In the genomic region with DNA sequence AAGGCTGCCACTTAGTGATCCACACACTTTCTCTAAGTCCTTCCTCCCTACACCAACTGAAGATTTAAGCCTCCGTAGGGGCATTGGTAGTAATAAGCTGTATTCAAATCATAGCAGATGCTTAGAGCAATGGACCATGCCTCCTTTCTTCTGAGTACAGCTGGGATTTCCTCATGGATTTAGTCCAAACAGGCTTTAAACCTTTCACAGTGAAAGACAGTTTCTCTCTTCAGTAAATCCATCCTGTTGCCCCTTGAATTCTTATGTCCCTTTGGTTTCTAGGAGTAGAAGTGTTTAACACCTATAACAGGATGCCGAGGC, we compare ENCODE assay signal across 12 mouse cellular contexts. TPM values are rescaled to one million over a fixed set of nuclear protein-coding genes. Genes with fewer than 3 reads are reported as not detected.
DNase-seq lines count a peak whose midpoint lies in the region; ATAC-seq lines count a peak whose summit lies in the region.
"Had no signal": no experiment of that assay in that cellular context is flagged by ENCODE, and none has a peak within 500 bp of the region (broad histone marks: within the 10 kb centered on the region; RNA-seq: fewer than 3 reads in every experiment).

No protein-coding gene starts in this region.

- 81% methylated on average over 2 of the region's 2 CpGs for WGBS in heart, embryonic 13.5 days
- WGBS in neural tube, embryonic 12.5 days, result 80% methylated on average over 2 of the region's 2 CpGs
- 50% methylated on average over 2 of the region's 2 CpGs for WGBS in midbrain, embryonic 14.5 days

- no peaks in the 10 kb centered on the region for H3K9me3 ChIP-seq in heart, embryonic 13.5 days
- H3K9me3 ChIP-seq in neural tube, embryonic 12.5 days, result no peaks in the 10 kb centered on the region
- H3K9me3 ChIP-seq in midbrain, embryonic 14.5 days (ENCODE audit: control insufficient read depth, low read length), result no peaks in the 10 kb centered on the region
- H3K9me3 ChIP-seq: liver, embryonic 13.5 days had no signal

- H3K9ac ChIP-seq in heart, embryonic 13.5 days, result no peak overlapping the region
- H3K9ac ChIP-seq in neural tube, embryonic 12.5 days, result no peak overlapping the region
- no peak overlapping the region for H3K9ac ChIP-seq in midbrain, embryonic 14.5 days (replicated peaks; ENCODE audit: low read length)
- H3K9ac ChIP-seq: liver, embryonic 13.5 days had no signal

- DNase-seq in heart, postnatal 25 days (ENCODE audit: low spot score), result no peak
- no peak for DNase-seq in neural tube, embryonic 10.5 days (ENCODE audit: extremely low spot score, low spot score)
- no peak for DNase-seq in midbrain, embryonic 14.5 days
- no peak for DNase-seq in urinary bladder, postnatal 10 days (ENCODE audit: low spot score)
- no peak for DNase-seq in retina, postnatal 1 day
- DNase-seq: gastrocnemius, postnatal 14 days; liver, embryonic 13.5 days; thymus, adult 18-20 months had no signal

- peak overlapping the region; percentile 20; the same call in 1 of the 2 replicates for H3K4me2 ChIP-seq in heart, embryonic 13.5 days
- no peak overlapping the region for H3K4me2 ChIP-seq in neural tube, embryonic 12.5 days (replicated peaks)
- H3K4me2 ChIP-seq in midbrain, embryonic 14.5 days (ENCODE audit: low read length), result no peak overlapping the region
- H3K4me2 ChIP-seq: liver, embryonic 13.5 days had no signal

- H3K36me3 ChIP-seq in heart, embryonic 13.5 days, result no peaks in the 10 kb centered on the region
- no peaks in the 10 kb centered on the region for H3K36me3 ChIP-seq in neural tube, embryonic 12.5 days
- no peaks in the 10 kb centered on the region for H3K36me3 ChIP-seq in midbrain, embryonic 14.5 days (ENCODE audit: control insufficient read depth, insufficient read depth, low read length)
- H3K36me3 ChIP-seq: liver, embryonic 13.5 days had no signal

- H3K27me3 ChIP-seq in heart, embryonic 13.5 days (replicated peaks), result no peaks in the 10 kb centered on the region
- no peaks in the 10 kb centered on the region for H3K27me3 ChIP-seq in neural tube, embryonic 12.5 days (replicated peaks)
- H3K27me3 ChIP-seq in midbrain, embryonic 14.5 days (ENCODE audit: control insufficient read depth, insufficient read depth, low read length), result no peaks in the 10 kb centered on the region
- H3K27me3 ChIP-seq: liver, embryonic 13.5 days had no signal

- no peak for ATAC-seq in heart, embryonic 13.5 days (ENCODE audit: extremely low read depth, insufficient number of reproducible peaks, low FRiP score, low TSS enrichment)
- ATAC-seq in neural tube, embryonic 12.5 days (ENCODE audit: low FRiP score, low read depth), result peak; percentile 41; the same call in 1 of the 2 replicates
- no peak for ATAC-seq in midbrain, embryonic 14.5 days (ENCODE audit: low FRiP score, low TSS enrichment)
- no peak for ATAC-seq in erythroblast, adult 5-6 weeks (replicated peaks; ENCODE audit: low FRiP score, poor library complexity, severe bottlenecking)

- intact Hi-C loops in heart, postnatal 25 days (cut with DNase I), result no loop called here

- peaks cover 21% of the 10 kb centered on the region for H3K4me1 ChIP-seq in heart, embryonic 13.5 days
- peaks cover 21% of the 10 kb centered on the region; the same call in 1 of the 2 replicates for H3K4me1 ChIP-seq in neural tube, embryonic 12.5 days
- peaks cover 7% of the 10 kb centered on the region; the same call in 1 of the 2 replicates for H3K4me1 ChIP-seq in midbrain, embryonic 14.5 days (ENCODE audit: control insufficient read depth, insufficient read depth, low read length)
- H3K4me1 ChIP-seq: liver, embryonic 13.5 days; megakaryocyte, embryonic 14.5 days had no signal

- peak overlapping the region; percentile 51 for H3K27ac ChIP-seq in heart, embryonic 13.5 days (replicated peaks)
- H3K27ac ChIP-seq in neural tube, embryonic 12.5 days, result peak overlapping the region; percentile 16; the same call in 1 of the 2 replicates
- H3K27ac ChIP-seq in midbrain, embryonic 14.5 days (replicated peaks; ENCODE audit: low read depth, low read length), result 0 out of 2 replicates have a peak overlapping the region, but pooled peaks have one; percentile 47
- H3K27ac ChIP-seq: liver, embryonic 13.5 days had no signal

- H3K4me3 ChIP-seq in heart, embryonic 13.5 days, result no peak overlapping the region
- H3K4me3 ChIP-seq in neural tube, embryonic 12.5 days, result no peak overlapping the region
- no peak overlapping the region for H3K4me3 ChIP-seq in midbrain, embryonic 14.5 days (replicated peaks; ENCODE audit: low read depth, low read length)
- H3K4me3 ChIP-seq: liver, embryonic 13.5 days; megakaryocyte, embryonic 14.5 days had no signal

RNA-seq across cellular contexts. Expression of a gene that starts 44.3 kb away (rescaled TPM):
- 5.4 and 6.0 TPM in 2 replicates for polyA plus RNA-seq in heart, embryonic 13.5 days (2015; fragmentation: Nextera tagmentation; extraction: Ambion mirVana)
- total RNA-seq in heart, postnatal 25 days (2021), result under 1 TPM; 0.34 to 0.45 TPM
- 30.7 and 32.0 TPM in 2 replicates for polyA plus RNA-seq in neural tube, embryonic 12.5 days (2016; fragmentation: Nextera tagmentation; extraction: Ambion mirVana)
- 30.5 and 31.3 TPM in 2 replicates for polyA plus RNA-seq in midbrain, embryonic 14.5 days (2014; fragmentation: Nextera tagmentation; extraction: Ambion mirVana)
- not detected in 2 replicates for total RNA-seq in erythroblast, adult 5-6 weeks (2015; ENCODE audit: low replicate concordance)
- not detected in 2 replicates for total RNA-seq in erythroblast, adult 5-6 weeks (2017; ENCODE audit: low replicate concordance)
